Mouse (Mus musculus) monocyte, adult 2 months (primary cell): Measurements from ENCODE around the gene Kmt2e.
"Not testable (repeated sequence)": the region's sequence is repeated elsewhere in the genome, so short reads cannot be mapped to it uniquely, and the experiment has no call there.

Experiments used
- DNase-seq, 2 experiments: peaks; one replicate each; pipeline ENCODE4 v3.0.0; 2022; ENCODE audit warnings: low spot score in 2 of 2, low read depth in 1 of 2

Gene Kmt2e

GRCm38 (mm10) chr5:23551687-23552086, 117.4 kb downstream of the Kmt2e start:
- DNase-seq: no peak

- DNase-seq: not testable (repeated sequence)
Measured at GRCm38 (mm10) chr5:23553338-23553737, 119.1 kb downstream of the Kmt2e start.
